In the genomic region with DNA sequence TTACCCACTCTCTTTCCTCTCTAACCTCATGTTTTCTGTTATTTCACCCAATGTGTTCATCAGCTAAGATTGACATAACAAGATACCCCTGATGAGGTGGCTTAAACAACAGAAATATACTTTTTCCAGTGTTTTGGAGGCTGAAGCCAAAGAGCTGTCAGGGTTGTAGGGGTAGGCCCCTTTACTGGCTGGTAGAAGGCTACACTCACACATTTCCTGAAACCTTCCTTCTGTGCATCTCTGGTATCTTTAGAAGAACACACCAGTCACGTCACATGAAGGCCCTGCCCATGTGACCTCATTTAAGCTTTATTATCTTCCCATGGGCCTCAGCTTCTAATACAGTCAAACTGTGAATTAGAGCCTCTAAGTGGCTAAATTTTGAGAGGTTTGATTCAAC, we compare ENCODE assay signal across 21 mouse cellular contexts.
"Had no signal": no experiment of that assay in that cellular context is flagged by ENCODE, and none has a peak within 500 bp of the region (broad histone marks: within the 10 kb centered on the region; RNA-seq: fewer than 3 reads in every experiment).

No protein-coding gene starts in this region.

- H3K27me3 ChIP-seq: kidney, embryonic 15.5 days; limb, embryonic 12.5 days; limb, embryonic 15.5 days; megakaryocyte, embryonic 14.5 days; neural tube, embryonic 12.5 days; neural tube, embryonic 15.5 days had no signal

- H3K4me1 ChIP-seq: megakaryocyte, embryonic 14.5 days; midbrain, embryonic 10.5 days; neural tube, embryonic 12.5 days; neural tube, embryonic 15.5 days had no signal

- ATAC-seq: liver, postnatal 0 days; lung, postnatal 0 days had no signal

- H3K27ac ChIP-seq: kidney, embryonic 15.5 days; limb, embryonic 12.5 days; liver, embryonic 14.5 days; midbrain, embryonic 10.5 days; neural tube, embryonic 12.5 days; neural tube, embryonic 15.5 days had no signal

- H3K9ac ChIP-seq: kidney, embryonic 15.5 days; limb, embryonic 12.5 days; limb, embryonic 15.5 days; liver, embryonic 14.5 days; liver, postnatal 0 days; neural tube, embryonic 12.5 days; neural tube, embryonic 15.5 days had no signal

- H3K36me3 ChIP-seq: midbrain, embryonic 10.5 days; neural tube, embryonic 12.5 days; neural tube, embryonic 15.5 days had no signal

- H3K4me2 ChIP-seq: kidney, embryonic 15.5 days; limb, embryonic 12.5 days; limb, embryonic 15.5 days; liver, embryonic 11.5 days; neural tube, embryonic 12.5 days; neural tube, embryonic 15.5 days had no signal

- H3K4me3 ChIP-seq: kidney, embryonic 15.5 days; limb, embryonic 12.5 days; limb, embryonic 15.5 days; megakaryocyte, embryonic 14.5 days; midbrain, embryonic 10.5 days; neural tube, embryonic 12.5 days; neural tube, embryonic 15.5 days had no signal

- DNase-seq: kidney, adult 8-10 months; kidney, postnatal 14 days; kidney, postnatal 4 days; left cerebral cortex, postnatal 4 days; liver, postnatal 0 days; midbrain, embryonic 14.5 days; right cerebral cortex, adult 18-20 months; right cerebral cortex, postnatal 14 days; right cerebral cortex, postnatal 4 days; thymus, adult 18-20 months; thymus, postnatal 36 days had no signal

- H3K9me3 ChIP-seq: kidney, embryonic 15.5 days; limb, embryonic 12.5 days; limb, embryonic 15.5 days; megakaryocyte, embryonic 14.5 days; midbrain, embryonic 10.5 days; neural tube, embryonic 12.5 days; neural tube, embryonic 15.5 days had no signal
